Mouse (Mus musculus) heart, postnatal 0 days (tissue): ENCODE results near the gene Ubap1l. TPM values are rescaled to one million over a fixed set of nuclear protein-coding genes. Genes with fewer than 3 reads are reported as not detected.
"Not testable (repeated sequence)": the region's sequence is repeated elsewhere in the genome, so short reads cannot be mapped to it uniquely, and the experiment has no call there.

Experiments
- ATAC-seq: fragments of 200-750 bp; cut with Nextera tagmentation; 2 replicates; pipeline ENCODE4 v1.8.0; 2017; ENCODE audit warnings: low read depth, moderate number of reproducible peaks, moderate library complexity; ENCODE audit not compliant: insufficient read depth
- DNase-seq: peaks from one replicate; pipeline ENCODE4 v3.0.0-alpha.2; 2016; ENCODE audit warnings: low spot score
- H3K27ac ChIP-seq: fragments of 300-500 bp; sonication (generic); 2 replicates; pipeline ENCODE4 v1.5.1; 2014; ENCODE audit warnings: low read depth, mild to moderate bottlenecking
- H3K27me3 ChIP-seq: fragments of 300-500 bp; sonication (generic); 2 replicates; pipeline ENCODE4 v1.6.1; 2014; ENCODE audit warnings: low read length, mixed read lengths; ENCODE audit not compliant: control insufficient read depth, insufficient read depth
- H3K36me3 ChIP-seq: fragments of 300-500 bp; sonication (generic); replicated peaks from 2 replicates; pipeline ENCODE4 v1.6.1; 2014; ENCODE audit warnings: low read length, mixed read lengths; ENCODE audit not compliant: control insufficient read depth, insufficient read depth
- H3K4me1 ChIP-seq: fragments of 300-500 bp; sonication (generic); 2 replicates; pipeline ENCODE4 v1.6.1; 2014; ENCODE audit warnings: antibody characterized with exemption; ENCODE audit not compliant: control insufficient read depth, insufficient read depth
- H3K4me2 ChIP-seq: fragments of 300-500 bp; sonication (generic); 2 replicates; pipeline ENCODE4 v1.6.1; 2014; ENCODE audit warnings: low read depth, mild to moderate bottlenecking, low read length, moderate library complexity
- H3K4me3 ChIP-seq: fragments of 300-500 bp; sonication (generic); 2 replicates; pipeline ENCODE4 v1.5.1; 2014; ENCODE audit warnings: low read depth, low read length
- H3K9ac ChIP-seq: fragments of 300-500 bp; sonication (generic); replicated peaks from 2 replicates; pipeline ENCODE4 v1.6.1; 2014; ENCODE audit warnings: low read depth, low read length, mixed read lengths
- H3K9me3 ChIP-seq: fragments of 300-500 bp; sonication (generic); replicated peaks from 2 replicates; pipeline ENCODE4 v1.6.1; 2016; ENCODE audit warnings: low read length; ENCODE audit not compliant: control insufficient read depth
- CTCF ChIP-seq: IDR thresholded peaks from 2 replicates; pipeline ENCODE4 v1.5.1; 2016; ENCODE audit warnings: antibody characterized with exemption, control low read depth, low read depth
- EP300 ChIP-seq: IDR thresholded peaks from 2 replicates; pipeline ENCODE4 v1.6.1; 2016; ENCODE audit warnings: antibody characterized with exemption, low read depth
- WGBS: fragments of 180-500 bp; shearing (Covaris S2); extraction: QIAGEN DNeasy Blood & Tissue Kit; methylation state at CpG from one replicate; pipeline ENCODE4 v1.1.7; 2014; 5-methylcytosine and 5-hydroxymethylcytosine counted together
- polyA plus RNA-seq: library from polyadenylated mRNA; unstranded; fragments of >200 nt; fragmentation: Nextera tagmentation; extraction: Ambion mirVana; gene quantifications from 2 replicates; pipeline ENCODE4 v1.2.1, GENCODE M21; 2015
- total RNA-seq: library from RNA; depleted of rRNA; stranded (reverse); fragments of >200 nt; gene quantifications from 2 replicates; pipeline ENCODE4 v1.2.3, GENCODE M21; 2014; ENCODE audit warnings: low replicate concordance

Gene Ubap1l
- total and polyA plus RNA-seq, 2 experiments from 2014 or later = 0.11 TPM; not detected in 1

- H3K4me1 ChIP-seq = no peaks in the 10 kb centered on the region
- WGBS = 91% methylated on average over 2 of the region's 2 CpGs
- no peak for DNase-seq
- H3K9me3 ChIP-seq = no peaks in the 10 kb centered on the region
- no peak for ATAC-seq
- no peak for TF ChIP-seq CTCF
- no peak for TF ChIP-seq EP300
- no peaks in the 10 kb centered on the region for H3K27me3 ChIP-seq
- H3K9ac ChIP-seq = no peak overlapping the region
- H3K36me3 ChIP-seq = peaks cover 79% of the 10 kb centered on the region
- no peak overlapping the region for H3K4me3 ChIP-seq
- no peak overlapping the region for H3K4me2 ChIP-seq
- H3K27ac ChIP-seq = no peak overlapping the region
Measured at GRCm38 (mm10) chr9:65327371-65327770, 33.5 kb upstream of the Ubap1l start.

DNA sequence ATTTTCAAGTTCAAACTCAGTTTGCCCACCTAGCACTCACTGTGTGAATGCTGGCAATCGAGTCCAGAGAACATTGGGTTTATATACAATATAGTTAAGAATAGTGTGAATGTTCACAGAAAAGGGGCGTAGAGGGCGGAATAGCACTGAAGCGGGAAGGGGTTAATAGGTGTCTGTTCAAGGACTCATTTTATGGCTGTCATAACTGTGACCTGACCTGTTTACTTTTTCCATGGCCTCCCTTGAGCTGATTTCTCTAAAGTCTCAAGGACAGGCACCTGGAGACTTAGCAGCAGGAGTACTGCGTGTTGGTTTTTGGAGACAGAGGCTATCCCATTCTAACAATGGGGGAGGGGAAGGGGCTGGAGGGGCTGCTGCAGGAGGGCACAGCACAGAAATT lies 26.9 kb upstream of the Ubap1l start:
- WGBS = 91% methylated on average over 5 of the region's 5 CpGs
- ATAC-seq = no peak

DNA sequence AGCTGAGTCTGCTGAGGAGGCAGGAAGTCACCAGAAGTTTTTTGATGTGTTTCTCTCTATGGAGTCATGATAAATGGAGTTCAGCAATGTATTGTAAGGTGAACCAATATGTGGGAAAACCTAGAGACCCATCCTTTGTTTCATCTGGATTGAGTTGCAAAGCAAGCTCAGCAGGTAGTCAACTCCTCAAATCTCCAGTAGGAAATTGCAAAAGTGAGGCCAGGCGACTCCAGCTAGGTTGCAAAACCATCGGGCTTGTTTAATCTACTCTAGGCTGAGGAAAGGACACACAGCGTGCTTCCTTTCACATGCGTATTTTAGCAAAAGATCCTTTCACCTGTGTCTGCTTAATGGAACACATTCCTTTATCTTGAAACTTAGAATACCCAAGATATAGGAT lies 21.7 kb upstream of the Ubap1l start:
- H3K27ac ChIP-seq = no peak overlapping the region
- no peak for TF ChIP-seq CTCF
- no peak for TF ChIP-seq EP300
- H3K4me1 ChIP-seq = no peaks in the 10 kb centered on the region
- no peaks in the 10 kb centered on the region for H3K36me3 ChIP-seq
- 83% methylated on average over 4 of the region's 4 CpGs for WGBS
- DNase-seq (no peak), ATAC-seq (no peak)
- H3K9ac ChIP-seq = no peak overlapping the region
- peaks cover 8% of the 10 kb centered on the region for H3K9me3 ChIP-seq
- H3K4me2 ChIP-seq = no peak overlapping the region
- no peak overlapping the region for H3K4me3 ChIP-seq
- H3K27me3 ChIP-seq = no peaks in the 10 kb centered on the region

More for the DNA sequence above, 26.9 kb upstream of the Ubap1l start:
- no peak overlapping the region for H3K27ac ChIP-seq
- no peaks in the 10 kb centered on the region for H3K27me3 ChIP-seq
- TF ChIP-seq CTCF (no peak), EP300 (no peak)
- H3K4me1 ChIP-seq = no peaks in the 10 kb centered on the region
- peaks cover 22% of the 10 kb centered on the region for H3K36me3 ChIP-seq
- no peak overlapping the region for H3K9ac ChIP-seq
- H3K4me2 ChIP-seq = no peak overlapping the region
- DNase-seq = no peak
- H3K9me3 ChIP-seq = no peaks in the 10 kb centered on the region
- no peak overlapping the region for H3K4me3 ChIP-seq

- Histone ChIP-seq H3K4me1 (no peaks in the 10 kb centered on the region), H3K27ac (no peak overlapping the region), H3K4me2 (no peak overlapping the region), H3K27me3 (no peaks in the 10 kb centered on the region), H3K9ac (no peak overlapping the region), H3K4me3 (no peak overlapping the region), H3K9me3 (peaks cover 8% of the 10 kb centered on the region), H3K36me3 (no peaks in the 10 kb centered on the region)
- 85% methylated on average over 2 of the region's 2 CpGs for WGBS
- ATAC-seq (no peak), DNase-seq (no peak)
- TF ChIP-seq EP300 = no peak
- no peak for TF ChIP-seq CTCF
Measured at GRCm38 (mm10) chr9:65340414-65340813, 20.4 kb upstream of the Ubap1l start.

DNA sequence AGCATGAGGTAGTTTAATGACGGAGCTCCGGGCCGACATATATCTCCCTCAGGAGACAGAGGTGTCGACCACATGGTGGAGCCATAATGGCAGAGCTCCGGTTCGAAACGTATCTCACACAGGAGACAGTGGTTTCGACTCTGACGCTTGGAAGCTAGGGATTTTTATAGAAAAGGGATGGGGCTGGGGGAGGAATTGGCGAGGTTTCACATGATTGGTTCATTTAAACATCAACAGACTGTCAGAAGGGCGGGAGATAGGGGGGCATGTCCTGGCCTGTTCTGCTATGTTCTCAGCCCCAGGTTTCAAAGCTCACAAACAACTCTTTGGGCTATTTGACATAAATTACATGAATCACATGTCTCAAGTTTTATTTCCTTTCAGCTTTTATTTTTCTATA lies 15.4 kb upstream of the Ubap1l start:
- H3K27me3 ChIP-seq, H3K36me3 ChIP-seq, H3K9me3 ChIP-seq, DNase-seq: not testable (repeated sequence)
- WGBS = 60% methylated on average over 11 of the region's 11 CpGs
- H3K9ac ChIP-seq = peak overlapping the region; percentile 99; the same call in 1 of the 2 replicates
- peak overlapping the region; percentile 99 for H3K4me3 ChIP-seq
- peaks cover 19% of the 10 kb centered on the region for H3K4me1 ChIP-seq
- peak overlapping the region; percentile 97 for H3K4me2 ChIP-seq
- peak; percentile 9; the same call in 1 of the 2 replicates for ATAC-seq
- peak overlapping the region; percentile 99 for H3K27ac ChIP-seq

GRCm38 (mm10) chr9:65345854-65346475 lies 14.9 kb upstream of the Ubap1l start, which contains the start of gene Pdcd7:
Pdcd7 (plus strand) TSS chr9:65346104.
- H3K27ac ChIP-seq = peak within 1 kb of the TSS; percentile 99
- H3K27me3 ChIP-seq = no peaks in the 10 kb centered on the region
- no peaks in the 10 kb centered on the region for H3K9me3 ChIP-seq
- H3K36me3 ChIP-seq = no peaks in the 10 kb centered on the region
- whole genome bisulfite sequencing = 1% methylated on average over 50 of the region's 59 CpGs
- H3K4me3 ChIP-seq = peak within 1 kb of the TSS; percentile 99
- DNase-seq (peak; percentile 96), ATAC-seq (peak; percentile 93)
- H3K9ac ChIP-seq = peak within 1 kb of the TSS; percentile 99
- H3K4me1 ChIP-seq = peaks cover 23% of the 10 kb centered on the region
- TF ChIP-seq CTCF (no peak), EP300 (0 out of 2 replicates have a peak, but pooled peaks have one; percentile 53)
- H3K4me2 ChIP-seq = peak within 1 kb of the TSS; percentile 97
